Mouse (Mus musculus): Measurements from ENCODE around the gene Vmn2r78.
"Not testable (repeated sequence)": the region's sequence is repeated elsewhere in the genome, so short reads cannot be mapped to it uniquely, and the experiment has no call there.

The Vmn2r78 gene

DNA sequence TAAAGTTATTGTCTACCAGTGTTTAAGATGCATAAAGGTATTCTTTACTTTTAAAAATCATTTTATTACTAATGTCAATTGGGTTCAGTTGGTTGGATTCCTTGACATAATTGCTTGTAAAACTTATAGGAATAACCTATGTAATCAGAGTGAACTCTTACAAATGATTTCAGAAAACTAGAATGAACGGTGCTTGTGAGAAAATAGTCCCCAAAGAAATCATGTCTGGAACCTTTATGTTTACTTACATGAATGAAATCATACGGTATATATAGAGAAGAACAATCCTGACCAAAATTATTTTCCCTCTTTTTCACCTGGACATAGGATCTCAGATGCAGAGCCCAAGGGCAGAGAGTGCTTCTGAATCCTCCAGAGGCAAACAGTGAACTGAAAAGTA lies at the start of gene Vmn2r78:
TSS of gene Vmn2r78 (plus strand) at position 301 of the 400 bp plus-strand sequence.
- DNase-seq (ENCODE audit: low read depth, low spot score): not testable (repeated sequence)

DNA sequence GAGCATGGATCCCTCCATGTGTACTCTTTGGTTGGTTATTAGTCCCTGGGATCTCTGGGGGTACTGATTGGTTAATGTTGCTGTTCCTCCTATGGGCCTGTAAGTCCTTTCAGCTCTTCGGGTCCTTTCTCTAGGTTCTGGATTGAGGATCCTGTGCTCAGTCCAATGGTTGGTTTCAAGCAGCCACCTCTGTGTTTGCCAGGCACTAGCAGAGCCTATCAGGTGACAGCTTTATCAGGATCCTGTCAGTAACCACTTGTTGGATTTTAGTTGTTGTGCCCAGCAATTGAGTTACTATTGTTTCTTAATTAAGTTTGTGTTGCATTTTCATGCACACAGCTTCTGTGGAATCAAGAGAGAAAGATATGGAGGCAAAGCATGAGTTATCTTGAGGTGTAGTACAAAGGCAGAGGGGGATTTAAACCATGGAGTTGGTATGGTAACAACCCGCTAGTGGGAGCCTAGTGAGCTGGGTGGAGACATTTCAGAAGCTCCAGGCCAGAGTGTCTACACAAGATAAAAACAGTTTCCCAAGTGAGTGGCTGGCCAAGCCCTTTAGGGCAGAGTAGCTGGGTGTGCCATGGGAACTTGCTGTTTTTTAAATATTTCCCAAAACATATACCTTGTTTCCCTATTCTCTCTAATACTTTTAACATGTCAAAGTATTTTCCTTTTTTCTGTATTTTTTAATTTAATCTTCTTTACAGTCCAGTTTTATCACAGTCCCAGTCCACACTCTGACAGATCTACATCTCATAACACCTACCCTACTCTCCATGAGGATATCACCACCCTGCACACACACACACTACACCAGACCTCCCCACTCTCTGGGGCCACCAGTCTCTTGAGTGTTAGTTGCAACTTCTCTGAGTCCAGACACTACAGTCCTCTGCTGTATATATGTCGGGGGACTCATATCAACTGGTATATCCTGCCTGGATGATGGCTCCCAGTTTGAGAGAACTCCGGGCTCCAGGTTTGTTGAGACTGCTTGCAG lies 25.1 kb upstream of the Vmn2r78 start:
- DNase-seq (ENCODE audit: low read depth, low spot score): no peak

- no peak for DNase-seq (ENCODE audit: low read depth, low spot score)
Measured at GRCm38 (mm10) chr7:86937288-86937687, 22.4 kb downstream of the Vmn2r78 start.

GRCm38 (mm10) chr7:86994700-86995099 lies 79.8 kb downstream of the Vmn2r78 start:
- no peak for DNase-seq (ENCODE audit: low read depth, low spot score)

- not testable (repeated sequence) for DNase-seq (ENCODE audit: low read depth, low spot score)
Measured at GRCm38 (mm10) chr7:86995815-86996214, 80.9 kb downstream of the Vmn2r78 start, which contains the start of gene Vmn2r79. TSS of gene Vmn2r79 (plus strand) at chr7:86996115.
